Mouse (Mus musculus): ENCODE results near the gene Mesp2. TPM values are rescaled to one million over a fixed set of nuclear protein-coding genes. Genes with fewer than 3 reads are reported as not detected.
"Not testable (repeated sequence)": the region's sequence is repeated elsewhere in the genome, so short reads cannot be mapped to it uniquely, and the experiment has no call there.

Mesp2 gene
- 1 to 10 TPM; 1.1 to 2.4 (median 1.7) TPM for total RNA-seq (2022)

DNA sequence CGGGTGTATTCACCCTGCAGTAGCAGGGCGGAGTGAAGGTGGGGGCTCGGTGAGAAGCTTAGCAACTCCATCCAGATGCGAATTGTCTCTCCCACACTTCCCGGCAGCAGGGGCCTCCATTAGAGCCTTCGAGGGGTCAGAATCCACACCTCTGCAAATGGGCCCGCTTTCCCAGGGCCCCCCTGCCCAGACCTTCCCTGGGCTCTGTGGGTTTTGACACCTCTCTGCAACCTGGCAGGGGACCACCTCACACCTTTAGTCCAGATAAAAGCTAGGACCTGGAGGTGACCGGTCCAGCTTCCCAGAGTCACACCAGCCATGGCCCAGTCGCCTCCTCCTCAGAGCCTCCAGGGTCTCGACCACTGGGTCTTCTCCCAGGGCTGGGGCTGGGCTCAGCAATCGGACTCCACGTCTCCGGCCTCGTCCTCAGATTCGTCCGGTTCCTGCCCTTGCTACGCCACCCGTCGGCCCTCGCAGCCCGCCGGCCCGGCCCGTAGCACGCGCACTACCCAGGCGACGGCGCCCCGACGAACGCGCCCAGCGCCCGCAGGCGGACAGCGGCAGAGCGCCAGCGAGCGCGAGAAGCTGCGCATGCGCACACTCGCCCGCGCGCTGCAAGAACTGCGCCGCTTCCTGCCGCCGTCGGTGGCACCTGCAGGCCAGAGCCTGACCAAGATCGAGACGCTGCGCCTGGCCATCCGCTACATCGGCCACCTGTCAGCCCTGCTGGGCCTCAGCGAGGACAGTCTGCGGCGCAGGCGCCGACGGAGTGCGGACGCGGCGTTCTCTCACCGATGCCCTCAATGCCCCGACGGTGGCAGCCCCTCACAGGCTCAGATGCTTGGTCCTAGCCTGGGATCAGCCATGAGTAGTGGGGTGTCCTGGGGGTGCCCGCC is at the start of gene Mesp2:
Mesp2 (plus strand) TSS at position 117 of the 896 bp plus-strand sequence.
- DNase-seq (ENCODE audit: low spot score in 2 of 2) = peak; percentile 28 to 41

DNA sequence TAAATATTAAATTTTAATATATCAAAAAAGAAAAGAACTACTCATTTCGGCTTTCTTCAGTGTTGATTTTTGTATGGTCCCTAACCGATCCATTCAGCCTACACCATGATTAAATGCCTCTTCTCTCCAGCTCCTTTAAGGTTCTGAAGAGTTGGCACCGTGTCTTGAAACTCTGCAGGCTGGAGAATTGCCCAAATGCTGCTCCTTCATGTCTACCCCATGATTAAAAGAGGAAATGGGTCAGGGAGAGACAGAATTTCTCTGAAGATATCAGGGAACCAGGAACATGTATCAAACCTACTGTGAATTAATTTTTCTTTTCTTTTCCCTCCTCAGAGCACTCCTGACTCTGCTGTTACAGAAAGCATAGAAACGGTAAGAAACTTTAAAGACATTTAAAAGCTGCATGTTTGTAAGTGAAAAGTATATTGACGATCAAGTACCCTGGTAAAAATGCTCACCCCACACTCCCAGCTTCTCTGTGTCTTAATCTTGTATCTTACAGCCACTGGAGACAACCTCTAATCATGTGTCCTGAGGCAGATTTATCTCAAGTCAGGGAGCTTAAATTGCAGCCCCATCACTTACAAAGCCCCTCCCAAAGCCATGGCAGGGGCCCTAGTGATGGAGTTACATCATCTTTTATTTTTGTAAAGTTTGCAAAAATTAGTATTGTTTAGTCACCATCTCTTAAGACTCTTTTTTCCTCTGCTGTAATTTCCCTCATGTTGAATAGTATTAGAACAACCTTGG is 49.2 kb upstream of the Mesp2 start:
- no peak for DNase-seq (ENCODE audit: low spot score in 2 of 2)

DNA sequence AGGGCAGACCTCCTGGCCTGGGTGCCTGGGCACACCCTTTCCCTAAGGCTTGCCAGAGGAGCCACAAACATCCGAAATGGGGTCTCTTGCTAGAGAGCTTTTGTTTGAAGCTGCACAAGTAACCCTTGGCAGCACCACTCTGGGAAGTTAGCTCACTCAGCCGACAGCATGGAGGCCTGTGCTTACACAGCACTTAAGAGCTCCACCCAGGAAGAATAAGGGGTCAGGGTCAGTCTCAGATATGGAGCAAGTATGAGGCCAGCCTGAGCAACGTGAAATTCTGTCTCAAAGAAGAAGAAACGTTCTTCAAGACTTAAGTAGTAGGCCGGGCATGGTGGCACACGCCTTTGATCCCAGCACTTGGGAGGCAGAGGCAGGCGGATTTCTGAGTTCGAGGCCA is 48.4 kb upstream of the Mesp2 start:
- DNase-seq (ENCODE audit: low spot score in 2 of 2) = no peak

DNA sequence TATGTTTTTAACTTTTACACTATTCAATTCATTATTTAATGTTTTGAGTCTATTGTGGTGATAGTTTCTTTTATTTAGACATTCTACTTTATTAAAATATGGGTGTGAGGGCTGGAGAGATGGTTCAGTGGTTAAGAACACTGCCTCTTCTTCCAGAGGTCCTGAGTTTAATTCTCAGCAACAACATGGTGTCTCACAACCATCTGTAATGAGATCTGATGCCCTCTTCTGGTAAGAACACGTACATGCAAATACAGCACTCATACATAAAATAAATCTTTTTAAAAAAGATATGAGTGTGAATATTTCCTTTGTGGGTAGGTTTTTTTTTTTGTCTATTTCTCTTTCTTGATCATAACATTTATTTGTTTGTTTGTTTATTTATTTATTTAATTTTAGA is 44.5 kb upstream of the Mesp2 start:
- DNase-seq (ENCODE audit: low spot score in 2 of 2) = no peak

DNA sequence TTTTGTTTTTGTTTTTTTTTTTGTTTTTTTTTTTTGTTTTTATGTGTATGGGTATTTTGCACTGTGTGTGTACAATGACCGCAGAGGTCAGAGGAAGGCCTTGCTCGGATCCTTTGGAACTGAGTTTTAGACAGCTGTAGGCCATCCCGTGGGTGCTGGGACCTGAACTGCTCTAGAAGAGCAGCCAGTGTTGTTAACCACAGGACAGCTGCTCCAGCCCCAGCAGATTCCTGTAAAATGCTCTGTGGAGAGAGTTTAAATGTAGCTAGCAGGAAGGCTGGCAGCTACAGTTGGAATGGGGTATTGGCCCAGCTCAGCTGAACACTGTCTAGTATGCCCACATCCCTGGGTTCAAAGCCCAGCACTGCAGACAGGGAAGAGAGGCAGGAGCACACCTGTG is 40.9 kb upstream of the Mesp2 start:
- DNase-seq (ENCODE audit: low spot score in 2 of 2) = no peak

DNA sequence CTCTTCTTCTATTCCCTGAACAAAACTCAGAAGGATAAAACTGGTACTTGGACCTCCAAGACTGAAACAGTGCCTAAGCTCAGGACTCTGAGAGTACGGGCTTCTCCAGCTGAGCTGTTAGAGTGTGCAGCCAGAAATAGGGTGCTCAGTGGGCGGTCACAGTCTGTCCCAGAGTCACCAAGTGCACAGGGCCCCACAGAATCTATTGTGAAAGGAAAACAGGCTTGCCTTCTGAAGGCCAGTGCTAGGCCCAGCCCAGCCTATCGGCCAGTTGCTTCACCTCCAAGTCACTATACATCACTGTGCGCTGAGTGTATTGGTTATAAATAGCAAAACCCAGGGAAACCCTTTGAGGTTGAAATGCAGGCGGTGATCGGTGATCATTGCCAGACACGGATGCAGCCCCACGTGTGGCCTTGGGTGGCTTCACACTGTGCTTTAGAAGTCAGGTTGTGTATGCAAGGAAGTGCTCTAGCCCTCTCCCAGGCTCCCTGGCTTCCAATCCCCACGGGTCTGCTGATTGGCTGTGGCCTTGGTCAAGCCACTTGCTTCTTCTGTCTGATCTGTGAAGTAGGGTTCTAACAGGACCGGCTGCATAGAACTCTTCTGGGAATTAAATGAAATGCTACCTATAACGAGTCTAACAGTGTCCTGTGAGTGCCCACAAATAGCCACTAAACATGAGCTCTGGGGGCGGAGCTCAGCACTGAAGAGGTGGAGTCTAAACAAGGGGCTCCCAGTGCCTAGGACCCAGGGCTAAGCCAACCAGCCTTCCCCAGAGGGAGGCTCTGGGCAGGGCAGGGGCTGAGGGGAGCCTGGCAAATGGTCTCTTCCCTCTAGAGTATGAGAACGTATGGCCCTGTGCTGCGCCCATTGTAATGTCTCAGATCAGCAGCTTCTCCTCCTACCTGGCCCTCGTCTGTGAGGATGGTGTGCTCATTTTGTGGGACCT is 38.7 kb upstream of the Mesp2 start:
- DNase-seq (ENCODE audit: low spot score in 2 of 2) = peak in 1 of 2 experiments; percentile 42

DNA sequence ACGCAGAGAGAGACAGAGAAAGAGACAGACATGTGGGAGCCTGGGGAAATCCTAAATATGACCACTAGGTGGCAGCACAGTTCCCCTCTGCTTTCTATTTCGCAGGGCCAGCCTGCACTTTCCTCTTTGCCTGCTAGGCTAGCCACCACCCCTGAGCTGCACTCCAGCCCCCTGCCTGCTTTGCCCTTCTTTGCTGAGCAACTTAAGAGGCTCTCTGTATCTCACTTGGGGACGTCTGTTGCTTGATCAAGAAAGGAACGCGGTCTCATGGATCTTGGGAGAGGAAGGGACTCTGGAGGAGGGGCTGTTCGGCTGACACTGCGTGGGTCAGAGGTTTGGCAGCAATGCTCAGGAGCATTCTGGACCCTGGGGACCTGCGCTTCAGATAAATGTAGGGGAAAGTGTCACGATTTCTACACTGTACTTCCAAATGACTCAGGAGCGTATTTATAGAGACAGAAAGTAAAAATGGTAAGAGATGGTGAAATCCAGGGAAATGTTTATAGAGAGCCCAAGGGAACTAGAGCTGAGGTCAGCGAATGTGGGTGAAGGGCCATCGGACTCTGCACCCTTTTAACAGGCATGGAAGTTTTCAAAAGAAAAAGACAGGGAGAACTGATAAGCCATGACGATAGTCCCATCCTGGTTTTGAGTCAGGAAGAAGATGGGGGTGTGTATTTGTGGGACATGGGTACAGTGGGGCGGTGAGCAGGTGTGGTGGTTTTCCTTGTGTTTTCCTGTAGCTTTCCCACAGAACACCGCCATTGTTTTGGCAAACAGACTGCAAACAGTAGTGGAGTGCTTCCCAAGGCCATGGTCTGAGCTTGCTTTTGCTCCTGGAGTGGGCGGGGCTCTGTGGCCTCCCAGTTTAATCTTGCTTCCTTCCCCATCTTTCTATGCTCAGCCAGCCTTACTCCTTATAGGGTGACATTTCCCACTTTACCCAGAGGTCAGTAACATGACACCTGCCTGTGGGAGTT is 29.6 kb upstream of the Mesp2 start:
- DNase-seq (ENCODE audit: low spot score in 2 of 2) = peak; percentile 31 to 55

DNA sequence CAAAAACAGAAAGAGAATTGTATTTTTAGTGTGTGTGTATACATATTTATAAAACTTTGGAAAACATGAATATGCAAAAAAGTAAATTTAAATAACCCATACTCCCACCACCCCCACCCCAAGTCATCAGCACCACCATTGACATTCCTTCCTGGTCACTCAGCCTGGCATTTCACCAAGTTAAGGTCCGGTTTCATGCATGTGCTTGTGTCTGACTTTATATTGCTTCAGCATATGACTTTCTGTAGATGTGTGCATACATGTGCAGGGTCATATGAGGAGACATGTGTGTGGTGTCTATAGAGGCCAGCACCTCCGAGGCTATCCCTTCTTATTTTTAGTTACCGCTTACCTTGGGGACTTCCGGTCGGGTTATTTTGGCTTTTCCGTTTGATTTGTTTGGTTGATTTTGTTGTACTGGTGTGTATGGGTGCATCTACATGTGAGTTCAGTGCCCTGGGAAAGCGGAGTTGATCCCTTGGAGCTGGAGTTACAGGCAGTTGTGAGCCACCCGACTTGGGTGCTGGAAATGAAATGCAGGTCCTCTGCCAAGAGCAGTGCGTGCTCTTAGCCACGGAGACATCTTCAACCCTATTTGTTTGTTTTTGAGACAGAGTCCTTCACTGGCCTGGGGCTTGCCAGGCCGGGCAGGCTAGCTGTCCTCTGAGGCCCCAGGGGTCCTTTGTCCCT is 28.6 kb upstream of the Mesp2 start:
- no peak for DNase-seq (ENCODE audit: low spot score in 2 of 2)

DNA sequence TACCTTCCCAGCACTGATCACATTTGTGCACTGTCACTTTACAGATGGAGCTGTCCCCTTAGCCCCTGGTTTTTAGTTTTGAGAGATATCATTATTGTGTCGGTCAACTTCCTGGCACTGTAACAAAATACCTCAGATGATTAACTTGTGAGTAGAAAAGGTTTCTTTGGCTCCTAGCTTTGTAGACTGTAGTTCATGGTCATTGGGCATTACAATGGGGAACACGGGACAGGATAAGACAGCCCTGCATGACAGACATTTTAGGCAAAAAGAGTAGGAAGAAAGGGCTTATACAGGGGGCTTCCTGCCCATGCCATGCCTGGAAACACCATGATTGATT is 28.0 kb upstream of the Mesp2 start:
- DNase-seq (ENCODE audit: low spot score in 2 of 2) = no peak

DNA sequence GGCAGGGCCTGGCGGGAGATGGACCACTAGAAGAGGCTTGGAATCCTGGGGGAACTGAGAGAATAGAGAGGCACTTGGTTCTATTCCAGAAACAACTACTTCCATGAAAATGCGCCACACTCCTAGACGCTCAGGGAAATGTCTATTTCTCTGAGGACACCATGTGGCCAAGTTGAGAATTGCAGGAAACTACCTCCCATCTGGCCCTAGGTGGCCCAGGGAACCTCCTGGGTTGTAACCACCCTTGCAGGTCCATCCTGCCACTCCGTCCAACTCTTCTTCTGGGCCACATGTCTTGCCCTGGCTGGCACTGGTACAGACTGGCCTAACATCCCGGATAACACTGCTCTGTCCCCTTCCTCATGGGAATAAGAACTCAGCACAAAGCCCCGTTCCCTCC is 24.2 kb upstream of the Mesp2 start:
- peak; percentile 26 to 42 for DNase-seq (ENCODE audit: low spot score in 2 of 2)

DNA sequence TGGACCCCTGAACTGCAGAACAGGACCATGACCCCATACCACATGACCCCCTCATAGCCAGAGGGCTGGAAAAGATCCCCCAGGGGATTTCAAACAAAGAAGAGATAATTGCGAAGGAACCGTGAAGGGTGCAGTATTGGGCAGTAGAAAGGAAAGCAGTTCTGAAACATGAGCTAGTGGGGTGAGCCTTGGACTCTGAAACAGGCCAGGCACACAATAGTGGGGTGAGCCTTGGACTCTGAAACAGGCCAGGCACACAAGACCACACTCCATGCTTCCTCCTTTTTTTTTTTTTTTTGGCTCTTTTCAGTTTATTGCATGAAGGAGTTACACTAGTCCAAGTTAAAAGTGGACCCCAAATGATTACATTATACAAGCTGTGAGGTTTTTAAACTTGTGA is 20.7 kb upstream of the Mesp2 start:
- DNase-seq (ENCODE audit: low spot score in 2 of 2) = not testable (repeated sequence)

DNA sequence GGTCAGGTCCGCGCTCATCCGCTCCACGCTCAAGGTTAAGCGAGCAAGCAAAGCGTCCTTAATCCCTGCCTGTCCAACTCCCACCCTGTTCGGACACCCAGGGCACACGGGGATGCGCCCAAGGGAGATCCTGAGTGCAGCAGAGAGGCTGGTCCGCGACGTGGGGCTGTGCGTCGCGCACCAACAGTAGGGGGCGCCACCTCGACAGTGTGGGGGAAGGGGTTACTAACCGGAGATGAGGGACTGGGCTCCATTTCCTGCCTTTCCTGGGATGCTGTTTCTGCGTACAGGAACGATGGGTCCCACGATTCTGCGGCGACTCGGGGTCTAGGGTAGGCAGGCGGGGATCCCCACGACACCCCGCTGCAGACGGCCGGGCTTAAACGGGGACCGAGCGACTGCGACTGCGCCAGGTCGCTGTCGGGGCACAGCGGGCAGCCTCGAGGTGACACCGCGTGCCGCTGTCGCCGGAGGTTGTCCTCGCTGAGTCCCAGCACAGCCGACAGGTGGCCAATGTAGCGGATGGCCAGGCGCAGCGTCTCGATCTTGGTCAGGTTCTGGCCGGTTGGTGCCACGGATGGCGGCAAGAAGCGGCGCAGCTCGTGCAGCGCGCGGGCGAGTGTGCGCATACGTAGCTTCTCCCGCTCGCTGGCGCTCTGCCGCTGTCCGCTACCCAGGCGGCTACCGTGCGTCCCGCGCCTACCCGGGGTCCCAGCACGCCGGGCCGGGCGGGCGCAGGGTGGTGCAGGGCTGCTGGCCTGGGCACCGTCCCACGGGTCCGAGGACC is 17.7 kb upstream of the Mesp2 start:
- DNase-seq (ENCODE audit: low spot score in 2 of 2) = no peak

DNA sequence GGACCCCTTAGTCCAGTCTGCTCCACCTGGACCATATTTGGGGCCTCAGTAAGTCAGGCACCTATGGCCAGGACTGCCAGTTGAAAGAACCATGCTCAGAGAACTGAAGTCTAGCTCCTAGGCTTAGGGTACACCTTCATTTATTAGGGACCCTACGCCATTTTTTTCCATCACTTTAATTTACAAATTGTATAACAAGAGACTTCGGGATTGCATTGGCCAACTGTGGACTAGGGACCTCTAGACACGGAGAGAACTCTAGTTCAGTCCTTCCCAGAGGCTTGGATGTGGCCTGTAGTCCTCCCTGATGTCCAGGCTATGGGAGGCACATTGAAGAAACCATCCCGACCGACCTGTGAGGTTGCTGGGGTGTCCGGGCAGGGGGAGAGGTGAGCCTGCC is 16.8 kb upstream of the Mesp2 start, which contains the start of gene Mesp1:
Mesp1 (minus strand) TSS at position 101 of the 400 bp plus-strand sequence.
- DNase-seq (ENCODE audit: low spot score in 2 of 2) = no peak

DNA sequence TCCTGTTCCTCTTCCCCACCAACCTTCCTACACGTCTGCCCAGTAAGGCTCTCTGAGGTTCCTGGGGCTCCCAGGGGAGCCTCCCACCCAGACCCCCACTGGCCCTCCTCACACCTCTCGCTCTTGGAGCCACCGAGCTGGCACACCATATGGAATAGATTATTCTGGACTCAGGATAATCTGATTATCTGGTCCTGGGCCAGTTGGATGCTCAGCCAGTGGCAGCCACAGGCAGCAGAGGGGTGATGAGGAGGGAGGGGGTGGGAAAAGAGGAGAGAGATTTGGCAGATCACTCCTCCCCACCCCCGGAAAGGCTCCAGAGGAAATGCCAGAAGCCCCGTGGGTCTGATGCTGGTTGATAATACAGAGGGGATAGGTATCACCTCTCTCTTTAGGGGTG is 11.9 kb upstream of the Mesp2 start:
- DNase-seq (ENCODE audit: low spot score in 2 of 2) = no peak

DNA sequence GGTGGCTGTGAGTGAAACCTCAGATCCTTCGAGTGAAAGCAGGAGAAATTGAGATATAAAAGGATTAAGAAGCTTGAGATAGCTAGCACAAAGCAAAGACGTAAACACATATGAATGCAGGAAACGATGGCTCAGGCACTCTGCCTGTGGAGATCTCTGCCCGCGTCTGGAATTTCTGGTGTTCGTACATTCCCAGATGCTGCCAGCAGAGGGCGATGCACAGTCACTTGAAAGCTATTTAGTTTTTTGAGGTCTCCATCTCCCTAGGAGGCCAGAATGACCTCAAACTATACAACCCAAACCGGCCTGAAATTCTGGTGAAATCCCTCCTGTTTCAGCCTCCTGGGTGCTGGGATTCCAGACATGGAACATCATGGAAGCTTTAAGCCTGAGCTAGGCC is 11.5 kb upstream of the Mesp2 start:
- DNase-seq (ENCODE audit: low spot score in 2 of 2) = peak; percentile 23 to 81

DNA sequence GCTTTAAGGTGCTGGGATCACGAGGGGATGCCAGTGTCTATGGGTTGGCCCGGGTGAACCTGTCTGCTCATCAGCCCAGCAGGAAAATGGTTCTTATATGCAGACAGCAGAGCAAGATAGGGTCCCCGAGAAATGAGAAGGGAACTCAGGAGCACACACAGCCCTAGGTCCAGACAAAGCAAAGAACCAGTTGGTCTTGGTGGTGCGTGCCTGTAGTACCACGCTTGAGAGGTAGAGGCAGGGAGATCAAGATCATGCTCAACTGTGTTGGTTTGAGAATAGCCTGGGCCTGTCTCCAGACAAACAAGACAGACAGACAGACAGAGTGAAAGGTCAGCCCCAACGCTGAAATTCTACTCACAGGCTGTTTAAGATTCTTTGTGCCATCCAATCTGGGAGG is 11.0 kb upstream of the Mesp2 start:
- DNase-seq (ENCODE audit: low spot score in 2 of 2) = no peak

DNA sequence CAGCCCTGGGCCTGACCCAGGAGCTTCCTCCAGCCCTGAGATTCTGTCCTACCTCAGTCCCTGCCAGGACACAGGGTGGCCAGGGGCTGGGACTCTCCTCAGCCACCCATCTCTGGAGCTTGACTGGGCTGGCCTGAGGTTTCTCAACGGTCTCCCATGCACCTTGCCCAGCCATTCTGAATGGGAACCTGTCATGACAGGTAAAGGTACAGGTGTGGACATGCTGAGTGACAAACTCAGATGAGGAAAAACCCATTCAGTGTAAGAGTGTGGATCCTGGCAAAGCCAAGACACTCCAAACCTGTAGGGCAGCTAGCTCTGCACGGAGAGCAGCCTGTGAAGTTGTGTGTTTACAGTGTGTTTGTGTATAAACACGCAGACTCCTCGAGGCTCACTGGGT is 10.2 kb upstream of the Mesp2 start:
- no peak for DNase-seq (ENCODE audit: low spot score in 2 of 2)

DNA sequence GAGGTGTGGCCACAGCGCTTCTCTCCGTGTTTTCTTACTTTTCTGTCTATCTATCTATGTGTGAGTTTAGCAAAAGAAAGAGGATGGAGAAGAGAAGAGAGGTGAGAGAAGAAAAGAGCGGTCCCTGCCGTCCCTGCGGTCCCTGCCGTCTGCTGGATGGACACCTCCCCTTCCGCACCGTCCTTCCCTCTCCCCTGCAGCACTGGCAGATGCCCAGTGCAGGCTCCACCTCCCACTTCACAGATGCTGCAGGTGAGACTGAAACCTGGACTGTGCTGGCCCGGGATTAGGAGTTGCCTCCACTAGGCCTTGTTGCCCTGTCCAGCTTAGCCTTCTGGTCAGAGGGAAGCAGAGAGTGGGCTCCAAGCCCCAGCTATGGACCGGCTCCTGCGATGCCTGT is 9.1 kb upstream of the Mesp2 start:
- no peak for DNase-seq (ENCODE audit: low spot score in 2 of 2)

DNA sequence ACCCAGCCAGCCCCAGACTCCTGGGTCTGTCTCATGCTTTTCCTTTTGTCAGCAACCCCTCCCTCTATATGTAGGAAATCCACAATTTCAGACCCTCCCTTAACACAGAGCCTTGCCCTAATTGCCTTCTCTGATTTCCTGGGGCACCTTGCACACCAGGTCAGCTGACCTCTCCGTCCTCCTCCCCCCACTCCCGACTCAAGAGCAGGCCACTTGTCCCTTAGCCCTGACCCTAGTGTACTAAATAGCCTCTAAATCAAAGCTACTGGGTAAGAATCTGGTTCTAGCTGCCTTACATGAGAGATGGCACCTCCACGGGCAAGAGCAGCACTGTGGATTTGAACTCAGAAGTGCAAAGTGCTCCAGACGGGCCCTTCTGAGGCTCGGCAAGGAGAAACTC is 8.5 kb upstream of the Mesp2 start:
- DNase-seq (ENCODE audit: low spot score in 2 of 2) = no peak

All from left cerebral cortex, adult 8-10 months (tissue).